ENCODE assay signal across 8 mouse cellular contexts in genomic region chr8:122344219-122344618, GRCm38 (mm10). TPM values are rescaled to one million over a fixed set of nuclear protein-coding genes. Genes with fewer than 3 reads are reported as not detected.
DNase-seq lines count a peak whose midpoint lies in the region; ATAC-seq and TF ChIP-seq lines count a peak whose summit lies in the region.

No protein-coding gene starts in this region.

- no peak overlapping the region; the same call in 1 of the 2 replicates for H3K4me3 ChIP-seq in lung, embryonic 14.5 days (ENCODE audit: low read depth, low read length)
- peak overlapping the region; percentile 14; the same call in 1 of the 2 replicates for H3K4me3 ChIP-seq in hindbrain, embryonic 12.5 days
- no peak overlapping the region for H3K4me3 ChIP-seq in midbrain, embryonic 15.5 days

- no peaks in the 10 kb centered on the region for H3K9me3 ChIP-seq in lung, embryonic 14.5 days (ENCODE audit: low read depth, low read length)
- no peaks in the 10 kb centered on the region for H3K9me3 ChIP-seq in hindbrain, embryonic 12.5 days (replicated peaks)
- no peaks in the 10 kb centered on the region for H3K9me3 ChIP-seq in midbrain, embryonic 15.5 days

- DNase-seq in cerebellum, adult 11 months: peak; percentile 34
- DNase-seq in cerebellum, adult 8-10 months: no peak
- no peak for DNase-seq in lung, embryonic 14.5 days
- DNase-seq in lung, postnatal 36 days: no peak
- no peak for DNase-seq in right cerebral cortex, postnatal 36 days (ENCODE audit: low spot score in 2 of 2)
- DNase-seq in spleen, postnatal 4 days (ENCODE audit: low spot score in 2 of 2): no peak

- H3K4me2 ChIP-seq in lung, embryonic 14.5 days: peak overlapping the region; percentile 64; the same call in 1 of the 2 replicates
- peak overlapping the region; percentile 47 for H3K4me2 ChIP-seq in hindbrain, embryonic 12.5 days (replicated peaks)
- no peak overlapping the region for H3K4me2 ChIP-seq in midbrain, embryonic 15.5 days

- WGBS in lung, embryonic 14.5 days: 0% methylated on average over 2 of the region's 5 CpGs
- WGBS in hindbrain, embryonic 12.5 days: 3% methylated on average over 2 of the region's 5 CpGs
- WGBS in midbrain, embryonic 15.5 days: 0% methylated on average over 3 of the region's 5 CpGs

- peaks cover 29% of the 10 kb centered on the region for H3K27me3 ChIP-seq in lung, embryonic 14.5 days (ENCODE audit: insufficient read depth, low read length)
- H3K27me3 ChIP-seq in hindbrain, embryonic 12.5 days: peaks cover 67% of the 10 kb centered on the region
- peaks cover 28% of the 10 kb centered on the region for H3K27me3 ChIP-seq in midbrain, embryonic 15.5 days (replicated peaks)

- H3K4me1 ChIP-seq in lung, embryonic 14.5 days (ENCODE audit: insufficient read depth): peaks cover 8% of the 10 kb centered on the region
- H3K4me1 ChIP-seq in hindbrain, embryonic 12.5 days: peaks cover 28% of the 10 kb centered on the region
- peaks cover 25% of the 10 kb centered on the region for H3K4me1 ChIP-seq in midbrain, embryonic 15.5 days

- no peaks in the 10 kb centered on the region for H3K36me3 ChIP-seq in lung, embryonic 14.5 days (ENCODE audit: insufficient read depth)
- H3K36me3 ChIP-seq in hindbrain, embryonic 12.5 days: no peaks in the 10 kb centered on the region
- H3K36me3 ChIP-seq in midbrain, embryonic 15.5 days (replicated peaks): no peaks in the 10 kb centered on the region

- H3K9ac ChIP-seq in lung, embryonic 14.5 days: no peak overlapping the region
- 0 out of 2 replicates have a peak overlapping the region, but pooled peaks have one; percentile 23 for H3K9ac ChIP-seq in hindbrain, embryonic 12.5 days
- no peak overlapping the region for H3K9ac ChIP-seq in midbrain, embryonic 15.5 days

- ATAC-seq in lung, embryonic 14.5 days (ENCODE audit: insufficient read depth): peak; percentile 66
- ATAC-seq in hindbrain, embryonic 12.5 days (ENCODE audit: low FRiP score): peak; percentile 23; the same call in 1 of the 2 replicates
- 0 out of 2 replicates have a peak, but pooled peaks have one; percentile 13 for ATAC-seq in midbrain, embryonic 15.5 days (replicated peaks)

- no peak for TF ChIP-seq CTCF in lung, embryonic 14.5 days (IDR thresholded peaks at IDR 0.05; ENCODE audit: low read depth)

- no peak overlapping the region for H3K27ac ChIP-seq in lung, embryonic 14.5 days (ENCODE audit: low read depth)
- no peak overlapping the region for H3K27ac ChIP-seq in hindbrain, embryonic 12.5 days
- no peak overlapping the region for H3K27ac ChIP-seq in midbrain, embryonic 15.5 days

RNA-seq across cellular contexts. Expression of gene Trhr2, which starts 16.3 kb away (rescaled TPM):
- not detected in 2 replicates for polyA plus RNA-seq in lung, embryonic 14.5 days (2014; fragmentation: Nextera tagmentation; extraction: Ambion mirVana)
- not detected in 2 replicates for polyA plus RNA-seq in hindbrain, embryonic 12.5 days (2016; fragmentation: Nextera tagmentation; extraction: Ambion mirVana)
- polyA plus RNA-seq in midbrain, embryonic 15.5 days (2015; fragmentation: Nextera tagmentation; extraction: Ambion mirVana): not detected in 2 replicates

RNA-seq across cellular contexts. Expression of gene Zc3h18, which starts 32.2 kb away (rescaled TPM):
- 42.4 and 44.3 TPM in 2 replicates for polyA plus RNA-seq in lung, embryonic 14.5 days (2014; fragmentation: Nextera tagmentation; extraction: Ambion mirVana)
- 64.0 and 64.4 TPM in 2 replicates for polyA plus RNA-seq in hindbrain, embryonic 12.5 days (2016; fragmentation: Nextera tagmentation; extraction: Ambion mirVana)
- polyA plus RNA-seq in midbrain, embryonic 15.5 days (2015; fragmentation: Nextera tagmentation; extraction: Ambion mirVana): 38.9 and 41.3 TPM in 2 replicates

Comparison
In these comparisons a context has a peak if more than half of its experiments do, and no peak if none do; other contexts are left out.
1. ATAC-seq: peak in every context shown above with its lines; median percentile 66 in lung, embryonic 14.5 days; 23 in hindbrain, embryonic 12.5 days; 13 in midbrain, embryonic 15.5 days.